Mouse (Mus musculus): Measurements from ENCODE around the gene Pla2g1b.
"Not testable (repeated sequence)": the region's sequence is repeated elsewhere in the genome, so short reads cannot be mapped to it uniquely, and the experiment has no call there.

Gene Pla2g1b

GRCm38 (mm10) chr5:115484996-115485395 lies 18.9 kb downstream of the Pla2g1b start:
- no peak for DNase-seq (ENCODE audit: low spot score)

GRCm38 (mm10) chr5:115485489-115486205 lies 19.6 kb downstream of the Pla2g1b start:
- no peak for DNase-seq (ENCODE audit: low spot score)

- no peak for DNase-seq (ENCODE audit: low spot score)
These were observed 20.7 kb downstream of the Pla2g1b start for GRCm38 (mm10) chr5:115486726-115487125.

GRCm38 (mm10) chr5:115487353-115487752 lies 21.3 kb downstream of the Pla2g1b start:
- no peak for DNase-seq (ENCODE audit: low spot score)

- DNase-seq (ENCODE audit: low spot score): no peak
These were observed 22.0 kb downstream of the Pla2g1b start for GRCm38 (mm10) chr5:115487942-115488580.

GRCm38 (mm10) chr5:115488841-115489698 lies 23.0 kb downstream of the Pla2g1b start:
- DNase-seq (ENCODE audit: low spot score): peak; percentile 82

GRCm38 (mm10) chr5:115489699-115490637 lies 23.9 kb downstream of the Pla2g1b start:
- peak; percentile 88 for DNase-seq (ENCODE audit: low spot score)

- no peak for DNase-seq (ENCODE audit: low spot score)
These were observed 24.6 kb downstream of the Pla2g1b start for GRCm38 (mm10) chr5:115490638-115491000.

GRCm38 (mm10) chr5:115491076-115491475 lies 25.0 kb downstream of the Pla2g1b start:
- no peak for DNase-seq (ENCODE audit: low spot score)

GRCm38 (mm10) chr5:115491771-115492322 lies 25.8 kb downstream of the Pla2g1b start:
- DNase-seq (ENCODE audit: low spot score): peak; percentile 34

- no peak for DNase-seq (ENCODE audit: low spot score)
These were observed 26.8 kb downstream of the Pla2g1b start for GRCm38 (mm10) chr5:115492711-115493335.

GRCm38 (mm10) chr5:115493441-115493840 lies 27.4 kb downstream of the Pla2g1b start:
- DNase-seq (ENCODE audit: low spot score): no peak

- DNase-seq (ENCODE audit: low spot score): not testable (repeated sequence)
These were observed 29.6 kb downstream of the Pla2g1b start for GRCm38 (mm10) chr5:115495618-115496017.

GRCm38 (mm10) chr5:115497033-115497432 lies 31.0 kb downstream of the Pla2g1b start:
- DNase-seq (ENCODE audit: low spot score): no peak

GRCm38 (mm10) chr5:115498307-115499240 lies 32.5 kb downstream of the Pla2g1b start:
- no peak for DNase-seq (ENCODE audit: low spot score)

- no peak for DNase-seq (ENCODE audit: low spot score)
These were observed 34.4 kb downstream of the Pla2g1b start for GRCm38 (mm10) chr5:115500383-115500935.

GRCm38 (mm10) chr5:115503035-115503434 lies 37.0 kb downstream of the Pla2g1b start:
- no peak for DNase-seq (ENCODE audit: low spot score)

- DNase-seq (ENCODE audit: low spot score): not testable (repeated sequence)
These were observed 39.6 kb downstream of the Pla2g1b start for GRCm38 (mm10) chr5:115505617-115506016.
